Mouse (Mus musculus): ENCODE data around the gene Ctnnbl1. TPM values are rescaled to one million over a fixed set of nuclear protein-coding genes. Genes with fewer than 3 reads are reported as not detected.
A peak's percentile ranks its signal among the peaks of the same experiment; 100 is the strongest.

Ctnnbl1 gene
- total RNA-seq, 2 experiments from 2014 or later = 30.1 TPM

DNA sequence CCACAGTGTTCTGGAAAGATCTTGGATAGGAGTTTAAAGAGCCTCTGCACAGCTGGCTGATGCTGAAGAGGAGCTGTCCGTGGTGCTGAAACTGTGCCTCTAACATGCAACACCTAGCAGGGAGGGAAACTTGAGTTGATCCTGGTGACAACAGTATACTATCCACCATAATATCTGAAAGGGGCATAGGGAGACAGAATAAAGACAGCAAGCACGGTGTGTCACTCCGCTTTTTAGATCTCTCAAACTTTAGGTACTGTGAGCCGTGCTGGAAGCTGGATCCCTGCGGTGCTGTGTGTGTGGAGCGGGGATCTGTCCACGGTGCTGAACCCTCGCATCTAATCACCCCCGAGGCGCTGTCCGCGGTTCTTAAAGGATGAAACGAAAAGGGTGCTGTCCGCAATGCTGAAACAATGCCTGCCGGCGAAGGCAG lies 176.0 kb downstream of the Ctnnbl1 start:
- no peak overlapping the region for H3K27ac ChIP-seq
- intact Hi-C loops (cut with DNase I) = loop anchor here (2.0 kb wide), 1 partner anchor 50 kb away; no protein-coding TSS in a partner anchor
- no peak for TF ChIP-seq CTCF (IDR thresholded peaks at IDR 0.05)
- H3K4me3 ChIP-seq = no peak overlapping the region
- DNase-seq (ENCODE audit: extremely low spot score in 1 of 2, low spot score in 2 of 2) = peak; percentile 37 to 38

DNA sequence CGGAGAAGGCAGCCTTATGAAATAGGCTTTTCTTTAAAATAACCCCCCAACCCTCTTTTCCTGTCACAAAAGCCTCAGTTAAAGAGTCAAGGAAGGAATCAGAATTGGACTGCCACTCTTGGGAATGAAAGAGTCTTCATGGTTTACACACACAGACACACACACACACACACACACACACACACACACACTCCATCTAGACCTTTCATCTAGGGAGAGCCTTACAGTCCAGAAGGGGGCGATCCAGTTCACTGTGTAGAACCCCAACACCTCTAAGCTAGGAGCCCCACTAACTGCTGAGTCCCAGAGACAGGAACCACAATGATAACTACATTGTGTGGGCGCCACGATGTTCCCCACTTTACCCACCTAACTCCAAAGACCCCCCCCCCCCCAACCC lies 176.5 kb downstream of the Ctnnbl1 start:
- H3K27ac ChIP-seq = no peak overlapping the region
- no peak for DNase-seq (ENCODE audit: extremely low spot score in 1 of 2, low spot score in 2 of 2)
- intact Hi-C loops (cut with DNase I) = loop anchor here (1.0 to 2.0 kb wide), 4 partner anchors 30 to 279 kb away; no protein-coding TSS in a partner anchor
- no peak overlapping the region for H3K4me3 ChIP-seq
- TF ChIP-seq CTCF (IDR thresholded peaks at IDR 0.05) = peak; percentile 29

DNA sequence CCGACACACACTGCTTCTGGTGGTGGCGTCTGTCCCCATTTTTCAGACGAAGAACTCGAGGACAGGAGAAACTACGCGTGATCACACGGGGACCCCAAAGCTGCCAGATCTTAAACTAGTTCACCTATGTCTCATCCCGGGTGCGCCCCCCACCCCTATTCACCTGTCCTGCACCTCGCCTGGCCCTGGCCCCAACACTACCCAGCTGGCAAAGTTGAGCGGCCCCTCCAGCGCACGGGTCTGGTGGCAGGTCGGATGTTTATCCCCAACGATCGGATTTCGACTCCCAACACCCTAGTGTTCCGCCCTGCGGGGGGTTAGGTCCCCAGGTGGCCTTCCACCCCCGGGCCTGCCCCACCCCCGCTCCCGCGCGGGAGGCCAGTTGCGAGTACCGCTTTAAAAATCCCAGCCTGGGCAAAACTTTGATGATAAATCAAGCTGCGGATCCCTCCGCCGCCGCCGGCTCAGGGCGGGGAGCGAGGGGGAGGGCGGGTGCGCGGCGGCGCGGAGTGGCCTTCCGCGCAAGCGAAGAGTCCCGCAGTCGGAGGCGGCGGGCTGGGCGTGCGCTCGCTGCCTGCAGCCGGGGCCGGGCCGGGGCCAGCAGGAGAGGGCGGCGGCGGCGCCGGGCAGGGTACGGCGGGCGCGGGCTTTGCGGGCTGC lies 177.0 kb downstream of the Ctnnbl1 start, which contains the start of gene Vstm2l:
TSS of gene Vstm2l (plus strand) at position 549 of the 660 bp plus-strand sequence.
- no peak for TF ChIP-seq CTCF (IDR thresholded peaks at IDR 0.05)
- intact Hi-C loops (cut with DNase I) = loop anchor here (1.0 to 2.0 kb wide), 3 partner anchors 29 to 279 kb away; no protein-coding TSS in a partner anchor
- DNase-seq (ENCODE audit: extremely low spot score in 1 of 2, low spot score in 2 of 2) = peak; percentile 74 to 79
- H3K4me3 ChIP-seq = peak within 1 kb of the TSS; percentile 55
- H3K27ac ChIP-seq = peak within 1 kb of the TSS; percentile 72

DNA sequence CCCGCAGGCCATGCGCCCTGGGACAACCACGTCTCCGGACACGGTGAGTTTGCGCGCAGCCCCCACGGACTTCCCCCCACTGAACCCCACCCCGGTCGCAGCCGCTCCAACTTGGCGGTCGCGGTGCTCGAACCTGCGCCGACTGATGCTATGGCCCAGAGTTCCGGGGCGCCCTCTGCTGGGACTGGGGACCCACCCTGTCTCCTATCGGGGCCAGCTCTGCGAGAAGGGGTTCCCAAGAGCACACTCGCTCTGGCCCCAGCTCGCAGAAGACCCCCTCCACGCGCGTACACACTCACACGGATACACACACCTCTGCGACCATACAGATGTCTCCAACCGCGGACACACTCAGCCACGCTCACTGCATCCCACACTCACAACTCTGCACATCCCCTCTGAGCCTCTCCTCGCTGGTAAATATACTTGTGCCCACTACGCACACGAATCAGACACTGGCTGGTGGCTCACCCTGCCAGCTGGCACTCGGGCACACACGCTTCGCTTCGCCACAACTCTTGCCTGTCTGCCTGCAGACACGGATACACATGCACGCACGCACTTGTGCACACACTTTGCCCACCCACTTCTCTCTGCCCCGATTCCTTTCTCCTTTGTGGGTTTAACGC lies 177.8 kb downstream of the Ctnnbl1 start:
- intact Hi-C loops (cut with DNase I) = loop anchor here (1.0 to 2.0 kb wide), 3 partner anchors 28 to 280 kb away; no protein-coding TSS in a partner anchor

DNA sequence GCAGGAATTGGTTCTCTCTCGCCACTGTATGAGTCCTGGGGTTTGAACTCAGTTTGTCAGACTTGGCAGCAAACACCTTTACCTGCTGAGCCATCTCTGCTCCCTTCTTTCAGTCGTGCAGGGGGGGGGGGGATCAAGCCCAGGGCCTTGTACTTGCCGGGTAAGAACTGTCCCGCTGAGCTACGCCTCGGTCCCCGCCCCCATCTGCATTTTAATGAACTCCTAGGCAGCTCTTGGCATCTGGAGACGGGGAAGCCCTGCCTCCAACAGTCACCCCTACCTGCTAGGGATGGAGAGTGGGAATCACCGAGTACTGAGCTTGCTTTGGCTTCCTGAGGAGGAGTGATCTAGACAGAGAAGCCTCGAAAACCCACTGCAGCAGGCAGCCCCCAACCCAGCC lies 181.3 kb downstream of the Ctnnbl1 start:
- no peak overlapping the region for H3K27ac ChIP-seq
- DNase-seq (ENCODE audit: extremely low spot score in 1 of 2, low spot score in 2 of 2) = no peak
- intact Hi-C loops (cut with DNase I) = no loop called here
- TF ChIP-seq CTCF (IDR thresholded peaks at IDR 0.05) = no peak
- H3K4me3 ChIP-seq = no peak overlapping the region

More for the DNA sequence above, 177.8 kb downstream of the Ctnnbl1 start:
- peak; percentile 39 for TF ChIP-seq CTCF (IDR thresholded peaks at IDR 0.05)
- peak; percentile 45 to 59 for DNase-seq (ENCODE audit: extremely low spot score in 1 of 2, low spot score in 2 of 2)
- peak overlapping the region; percentile 72 for H3K27ac ChIP-seq
- peak overlapping the region; percentile 55 for H3K4me3 ChIP-seq

DNA sequence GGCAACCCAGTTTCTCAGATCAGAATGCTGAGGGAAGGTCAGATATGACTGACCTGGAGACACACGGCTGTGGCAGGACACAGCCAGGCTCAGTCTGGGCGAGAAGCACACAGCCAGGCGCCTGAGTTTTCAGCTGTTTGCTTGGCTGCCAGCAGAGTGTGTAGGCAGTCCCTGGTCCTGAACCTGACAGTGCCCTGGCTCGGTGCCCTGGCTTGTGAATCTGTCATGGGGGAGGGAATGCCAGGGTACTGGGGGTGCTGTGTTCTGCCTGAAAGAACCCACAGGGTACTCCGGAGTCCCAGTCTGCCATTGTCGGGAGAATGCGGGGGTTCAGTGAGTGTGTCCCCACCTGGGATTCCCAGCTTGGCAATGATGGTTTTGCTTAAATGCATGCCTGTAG lies 184.3 kb downstream of the Ctnnbl1 start:
- TF ChIP-seq CTCF (IDR thresholded peaks at IDR 0.05) = no peak
- DNase-seq (ENCODE audit: extremely low spot score in 1 of 2, low spot score in 2 of 2) = no peak

DNA sequence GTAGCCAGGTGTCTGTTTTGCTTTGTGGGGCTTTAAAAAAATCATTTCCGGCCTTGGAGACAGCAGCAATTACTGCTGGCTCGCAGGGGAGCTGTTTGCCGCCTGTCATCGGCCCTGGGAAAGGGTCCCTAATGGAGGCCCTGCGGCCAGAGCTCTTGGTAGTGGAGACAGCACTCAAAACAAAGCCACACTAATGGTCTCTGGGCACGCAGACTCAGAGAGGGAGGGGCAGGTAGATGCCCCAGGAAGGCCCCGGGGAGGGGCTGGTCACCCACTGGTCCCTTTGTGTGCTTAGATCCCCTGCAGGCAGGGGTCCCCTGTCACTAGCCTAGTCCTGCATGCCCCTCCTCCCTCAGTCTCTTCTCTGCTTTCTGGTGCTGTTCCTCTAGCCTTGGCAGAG lies 186.2 kb downstream of the Ctnnbl1 start:
- DNase-seq (ENCODE audit: extremely low spot score in 1 of 2, low spot score in 2 of 2) = no peak
- H3K4me3 ChIP-seq = no peak overlapping the region
- H3K27ac ChIP-seq = no peak overlapping the region
- no peak for TF ChIP-seq CTCF (IDR thresholded peaks at IDR 0.05)
- intact Hi-C loops (cut with DNase I) = no loop called here

More for the DNA sequence above, 184.3 kb downstream of the Ctnnbl1 start:
- intact Hi-C loops (cut with DNase I) = no loop called here
- Histone ChIP-seq H3K4me3 (no peak overlapping the region), H3K27ac (no peak overlapping the region)

DNA sequence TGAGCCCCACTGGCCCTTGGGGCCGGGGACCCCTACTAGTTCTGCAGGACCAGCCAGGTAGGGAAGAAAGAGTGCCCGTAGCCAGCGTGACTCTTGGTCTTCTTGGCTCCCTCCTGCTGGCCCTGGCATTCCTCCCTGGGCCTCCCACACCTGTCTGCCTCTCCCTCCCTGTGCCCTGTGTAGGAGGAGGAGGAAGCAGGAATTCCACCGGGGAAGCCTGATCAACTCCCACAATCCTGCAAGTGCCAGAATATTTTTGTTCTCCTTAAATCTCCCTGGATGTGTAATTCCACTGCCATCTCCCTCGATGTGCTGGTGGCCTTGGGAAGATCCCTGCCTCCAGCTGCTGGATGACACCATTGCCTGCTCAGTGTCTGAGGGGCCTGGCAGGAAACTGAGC lies 187.3 kb downstream of the Ctnnbl1 start:
- intact Hi-C loops (cut with DNase I) = no loop called here
- H3K4me3 ChIP-seq = no peak overlapping the region
- no peak for DNase-seq (ENCODE audit: extremely low spot score in 1 of 2, low spot score in 2 of 2)
- TF ChIP-seq CTCF (IDR thresholded peaks at IDR 0.05) = no peak
- H3K27ac ChIP-seq = no peak overlapping the region

DNA sequence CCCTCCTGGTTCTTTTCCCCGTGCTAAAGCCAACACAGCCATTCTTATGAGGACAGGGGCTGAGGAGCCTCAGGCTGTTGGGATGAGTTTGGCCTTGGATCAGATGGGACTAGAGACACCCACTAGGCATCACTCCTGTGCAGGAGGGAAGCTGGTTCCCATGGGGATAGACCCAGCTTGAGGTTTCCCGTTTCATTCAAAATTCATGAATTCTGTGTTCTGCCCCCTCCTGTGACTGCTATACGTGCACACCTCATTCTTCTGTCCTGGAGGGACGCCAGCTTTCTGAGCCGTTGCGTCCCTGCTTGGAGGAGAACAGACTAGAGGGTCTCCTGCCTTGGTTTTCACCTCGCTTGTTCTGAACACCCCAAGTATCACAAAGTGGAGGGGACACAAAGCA lies 189.3 kb downstream of the Ctnnbl1 start:
- intact Hi-C loops (cut with DNase I) = no loop called here
- H3K27ac ChIP-seq = peak overlapping the region; percentile 19
- no peak for DNase-seq (ENCODE audit: extremely low spot score in 1 of 2, low spot score in 2 of 2)

DNA sequence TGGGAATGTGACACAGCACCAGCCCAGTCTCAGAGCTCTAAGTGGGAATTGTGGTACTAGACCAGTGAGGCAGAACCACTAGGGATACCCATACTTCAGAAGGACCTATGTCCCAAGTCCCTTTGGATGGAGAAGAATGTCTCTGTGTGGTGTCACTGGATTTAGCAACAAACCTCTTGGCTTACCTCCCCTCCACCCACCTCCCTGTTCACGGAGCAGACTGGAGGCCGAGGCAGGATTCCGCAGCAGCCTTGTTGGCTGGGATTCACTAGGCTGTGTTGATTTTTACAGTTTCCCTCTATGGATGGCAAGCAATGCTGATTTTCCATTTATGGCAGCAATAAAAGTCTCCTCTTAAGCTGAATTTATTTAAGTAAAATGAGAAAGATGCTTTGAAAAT lies 189.7 kb downstream of the Ctnnbl1 start:
- intact Hi-C loops (cut with DNase I) = no loop called here
- TF ChIP-seq CTCF (IDR thresholded peaks at IDR 0.05) = no peak
- peak overlapping the region; percentile 19 for H3K27ac ChIP-seq
- no peak overlapping the region for H3K4me3 ChIP-seq
- no peak for DNase-seq (ENCODE audit: extremely low spot score in 1 of 2, low spot score in 2 of 2)

More for the DNA sequence above, 189.3 kb downstream of the Ctnnbl1 start:
- no peak overlapping the region for H3K4me3 ChIP-seq
- no peak for TF ChIP-seq CTCF (IDR thresholded peaks at IDR 0.05)

DNA sequence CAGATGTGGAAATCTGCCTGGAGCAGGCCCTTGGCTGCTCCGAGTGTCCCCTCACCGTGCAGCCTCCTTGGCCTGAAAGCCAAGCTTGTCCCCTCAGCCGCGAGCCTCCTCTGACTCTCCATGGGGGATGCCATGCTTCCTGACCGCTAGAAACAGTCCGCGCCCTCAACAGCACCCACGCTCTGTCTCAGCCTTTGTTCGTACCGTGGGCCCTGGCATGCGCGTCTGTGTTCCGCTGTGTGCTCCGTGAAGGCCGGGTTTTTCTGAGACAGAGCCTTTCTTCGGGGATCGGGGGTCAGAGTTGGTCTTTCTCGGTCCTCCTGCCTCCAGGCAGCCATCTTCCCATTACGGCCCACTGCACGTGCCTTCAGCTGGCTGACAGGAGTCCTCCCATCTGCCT lies 190.2 kb downstream of the Ctnnbl1 start:
- no peak overlapping the region for H3K27ac ChIP-seq
- no peak for TF ChIP-seq CTCF (IDR thresholded peaks at IDR 0.05)
- intact Hi-C loops (cut with DNase I) = no loop called here
- DNase-seq (ENCODE audit: extremely low spot score in 1 of 2, low spot score in 2 of 2) = no peak
- 0 out of 2 replicates have a peak overlapping the region, but pooled peaks have one; percentile 22 for H3K4me3 ChIP-seq

DNA sequence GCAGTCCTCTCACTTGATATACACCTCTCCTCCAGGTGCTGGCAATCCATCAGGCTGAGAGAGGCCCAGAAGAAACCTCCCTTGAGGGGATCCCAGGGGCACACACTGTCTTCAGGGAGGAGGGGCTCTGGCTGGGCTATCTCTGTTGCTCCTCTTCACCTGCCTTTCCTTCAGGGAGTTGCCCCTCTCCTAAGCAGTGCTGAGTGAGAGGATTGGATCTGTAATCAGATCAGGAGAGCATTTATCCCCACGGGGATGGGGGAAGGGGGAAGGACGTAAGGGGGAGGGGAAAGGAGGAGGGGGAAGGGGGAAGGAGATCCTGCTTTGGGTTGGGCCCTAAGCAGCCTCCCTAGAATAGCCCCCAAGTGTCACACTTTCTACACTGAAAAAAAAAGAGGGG lies 190.6 kb downstream of the Ctnnbl1 start:
- TF ChIP-seq CTCF (IDR thresholded peaks at IDR 0.05) = no peak
- no peak overlapping the region for H3K4me3 ChIP-seq
- H3K27ac ChIP-seq = no peak overlapping the region
- no peak for DNase-seq (ENCODE audit: extremely low spot score in 1 of 2, low spot score in 2 of 2)
- intact Hi-C loops (cut with DNase I) = no loop called here

Data from left cerebral cortex, adult 2 months (tissue).